Mouse (Mus musculus) urinary bladder, postnatal 10 days (tissue): ENCODE measurements around the gene Dpep3.
"Not testable (repeated sequence)": the region's sequence is repeated elsewhere in the genome, so short reads cannot be mapped to it uniquely, and the experiment has no call there.

ENCODE experiments used
- DNase-seq: peaks from one replicate; pipeline ENCODE4 v3.0.0; 2022; ENCODE audit warnings: low spot score

Gene Dpep3

DNA sequence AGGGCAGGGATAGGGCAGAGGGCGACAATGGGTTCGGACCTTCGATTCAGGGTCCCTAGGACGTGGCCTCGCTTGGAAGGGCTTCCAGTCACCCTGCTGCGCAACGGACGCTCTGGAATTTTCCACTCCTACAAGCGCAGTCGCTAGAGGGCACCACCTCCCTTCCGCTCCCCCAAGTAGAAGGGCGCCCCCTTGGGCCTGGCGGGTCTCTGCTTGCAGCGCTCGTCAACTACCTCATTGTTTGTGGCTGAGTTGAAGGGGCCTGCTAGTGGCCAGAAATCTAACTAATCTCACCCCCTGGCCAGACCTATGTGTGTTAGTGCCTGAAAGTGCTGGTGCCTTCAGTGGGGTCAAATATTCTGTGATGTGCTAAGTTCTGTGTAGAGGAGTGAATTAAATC, at the start of gene Dpep3:
Gene Dpep3 (minus strand): TSS at position 105 of the 400 bp plus-strand sequence.
- DNase-seq = no peak

DNA sequence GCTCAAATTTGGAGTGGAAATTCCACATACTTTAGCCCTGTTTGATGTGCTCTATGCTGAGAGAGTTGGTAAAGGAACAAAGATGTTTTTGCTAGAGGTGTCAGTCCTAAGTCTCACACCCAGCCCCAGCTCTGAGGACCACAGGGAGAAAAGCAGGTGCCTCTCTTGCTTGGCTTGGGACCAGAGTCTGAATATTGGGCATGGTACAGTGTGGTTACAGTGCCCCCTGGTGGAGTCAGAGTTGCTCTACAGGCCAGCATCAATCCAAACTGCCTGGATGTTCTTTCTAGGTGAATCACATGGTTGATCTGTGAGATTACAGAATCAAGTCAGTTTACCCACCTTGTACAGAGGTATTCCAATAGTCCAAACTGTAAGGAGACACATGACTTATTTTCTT, 43.3 kb upstream of the Dpep3 start:
- no peak for DNase-seq

DNA sequence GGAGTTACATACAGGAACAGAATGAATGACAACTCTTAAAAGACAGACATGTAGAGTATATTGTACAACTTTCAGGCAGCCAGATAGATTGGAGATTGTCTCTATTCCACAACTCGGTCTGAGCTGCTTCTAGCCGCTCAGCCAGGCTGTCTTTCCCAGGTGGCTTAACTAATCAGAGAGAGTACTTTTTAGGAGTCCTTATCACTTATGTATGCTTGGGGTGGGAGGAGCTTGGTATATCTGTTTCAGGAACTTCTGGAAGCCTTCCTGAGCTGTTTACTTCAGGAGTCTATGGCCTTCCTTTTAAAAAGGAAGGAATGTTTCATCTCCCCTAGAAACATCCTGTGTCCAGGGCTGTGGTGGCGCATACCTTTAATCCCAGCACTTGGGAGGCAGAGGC, 38.8 kb upstream of the Dpep3 start:
- no peak for DNase-seq

- no peak for DNase-seq
Observed at GRCm38 (mm10) chr8:106017130-106017529, 37.9 kb upstream of the Dpep3 start.

DNA sequence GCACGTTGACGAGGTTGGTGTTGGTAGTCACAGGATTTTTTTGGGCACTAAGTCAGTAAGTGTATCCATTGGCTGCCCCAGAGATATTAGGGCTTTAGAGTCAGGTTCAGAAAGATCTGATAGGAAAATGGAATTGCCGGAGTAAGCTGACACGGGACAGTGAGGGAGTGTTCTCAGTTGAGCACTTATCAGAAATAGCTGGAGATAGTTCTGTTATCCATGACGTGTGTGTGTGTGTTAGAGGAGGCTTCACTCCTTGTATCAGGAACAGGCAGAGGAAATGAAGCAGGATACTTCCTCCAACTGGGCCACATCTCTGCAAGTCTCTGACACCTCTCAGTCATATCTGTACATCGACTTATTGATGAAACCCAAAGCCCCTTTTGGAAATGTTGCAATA, 37.1 kb upstream of the Dpep3 start:
- no peak for DNase-seq

GRCm38 (mm10) chr8:106012203-106012602, 33.0 kb upstream of the Dpep3 start:
- DNase-seq = not testable (repeated sequence)

- DNase-seq = no peak
Observed at GRCm38 (mm10) chr8:106011643-106011986, 32.4 kb upstream of the Dpep3 start, which contains the start of gene Ddx28. Gene Ddx28, minus strand, starts transcription at chr8:106011882.

DNA sequence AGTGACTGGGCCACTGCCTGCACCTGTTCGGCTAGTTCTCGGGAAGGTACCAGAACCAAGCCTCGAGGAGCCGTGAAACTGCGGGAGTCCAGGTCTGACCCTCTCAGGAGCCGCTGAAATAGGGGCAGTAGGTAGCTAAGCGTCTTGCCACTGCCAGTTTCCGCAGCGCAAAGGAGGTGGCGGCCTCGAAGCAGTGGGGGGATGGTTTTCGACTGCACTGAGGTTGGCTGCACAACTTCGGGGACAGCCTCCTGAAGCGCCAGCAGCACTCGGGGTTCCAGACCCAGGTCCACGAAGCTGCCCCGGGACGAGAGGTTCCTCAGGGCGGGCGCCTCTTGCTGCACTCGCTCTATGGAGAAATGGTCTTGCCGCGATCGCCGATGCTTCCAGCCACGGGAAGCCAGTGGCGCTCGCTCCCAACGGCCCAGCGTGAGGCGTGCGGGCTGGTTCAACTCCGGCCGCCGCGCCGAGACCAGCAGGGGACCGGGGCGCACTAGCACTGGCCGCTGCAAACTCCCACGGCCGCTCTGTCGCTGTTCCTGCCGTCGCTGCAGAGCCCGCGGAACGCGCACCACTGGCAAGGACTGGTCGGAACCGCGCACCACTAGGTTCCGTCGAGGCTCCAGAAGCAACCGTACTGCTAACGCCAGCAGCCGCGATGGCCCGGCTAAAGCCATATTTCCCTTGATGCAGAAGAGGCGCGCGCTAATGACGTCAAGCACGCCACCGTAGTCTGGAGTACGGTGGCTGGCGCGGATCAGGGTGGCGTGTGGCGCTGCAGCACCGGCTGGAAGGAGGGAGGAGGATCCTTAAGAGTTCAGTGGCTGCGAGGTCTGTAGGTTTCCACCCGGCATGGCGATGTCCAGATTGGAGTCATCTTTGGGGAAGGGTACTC, 31.8 kb upstream of the Dpep3 start:
- peak; percentile 72 for DNase-seq

DNA sequence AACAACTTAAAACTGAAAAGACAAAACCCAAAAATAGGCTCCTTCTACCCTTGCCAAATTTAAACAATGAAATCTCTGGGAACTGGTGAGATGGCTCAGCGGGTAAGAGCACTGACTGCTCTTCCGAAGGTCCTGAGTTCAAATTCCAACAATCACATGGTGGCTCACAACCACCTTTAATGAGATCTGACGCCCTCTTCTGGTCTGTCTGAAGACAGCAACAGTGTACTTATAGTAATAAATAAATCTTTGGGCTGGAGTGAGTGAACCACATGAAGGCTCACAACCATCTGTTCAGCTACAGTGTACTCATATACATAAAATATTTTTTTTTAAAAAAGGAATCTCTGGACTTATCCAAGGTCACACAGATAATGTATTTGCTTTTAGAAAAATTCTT, 28.7 kb upstream of the Dpep3 start:
- not testable (repeated sequence) for DNase-seq

- no peak for DNase-seq
Observed at GRCm38 (mm10) chr8:106007135-106007534, 27.9 kb upstream of the Dpep3 start.

- no peak for DNase-seq
Observed at GRCm38 (mm10) chr8:106006413-106006812, 27.2 kb upstream of the Dpep3 start.

DNA sequence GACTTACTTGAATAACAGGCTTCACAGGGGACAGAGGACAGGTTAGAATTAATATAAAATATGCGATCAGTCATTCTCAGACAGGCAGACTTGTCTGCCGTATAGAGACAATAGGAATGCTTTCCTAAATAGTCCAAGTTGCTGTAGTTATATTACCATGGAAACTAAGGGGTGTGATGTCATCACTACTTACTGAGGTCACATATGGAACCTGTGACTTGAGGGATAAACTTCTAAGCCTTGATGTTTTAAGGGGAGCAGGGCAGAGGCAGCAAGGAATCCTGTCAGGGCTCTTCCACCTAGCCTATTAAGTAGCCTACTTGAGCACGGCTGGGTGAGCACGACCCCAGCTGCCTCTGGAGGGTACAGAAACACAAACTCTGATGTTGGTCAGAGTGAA, 26.6 kb upstream of the Dpep3 start, which contains the start of gene Dpep2nb:
Gene Dpep2nb (minus strand): TSS at position 101 of the 400 bp plus-strand sequence.
- DNase-seq = no peak

DNA sequence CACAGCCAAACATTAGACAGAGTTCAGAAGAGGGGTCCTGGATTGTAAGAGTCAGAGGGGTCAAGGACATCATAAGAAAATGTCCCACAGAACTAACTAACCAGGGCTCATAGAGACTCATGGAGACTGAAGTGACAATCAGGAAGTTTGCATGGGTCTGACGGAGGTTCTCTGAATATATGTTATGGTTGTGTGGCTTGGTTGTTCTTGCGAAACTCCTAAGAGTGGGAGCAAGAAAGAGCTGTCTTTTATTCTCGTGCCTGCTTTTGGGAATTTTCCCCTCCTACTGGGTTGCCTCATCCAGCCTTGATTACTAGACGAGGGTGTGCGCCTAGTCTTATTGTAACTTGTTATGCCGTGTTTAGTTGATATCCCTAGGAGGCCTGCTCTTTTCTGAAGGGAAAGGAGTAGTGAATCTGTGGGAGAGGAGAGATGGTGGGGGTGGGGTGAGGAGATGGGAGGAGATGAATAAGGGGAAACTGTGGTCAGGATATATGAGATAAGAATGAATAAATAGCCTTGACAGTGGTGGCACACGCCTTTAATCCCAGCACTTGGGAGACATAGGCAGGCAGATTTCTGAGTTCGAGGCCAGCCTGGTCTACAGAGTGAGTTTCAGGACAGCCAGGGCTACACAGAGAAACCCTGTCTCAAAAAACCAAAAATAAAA, 25.4 kb upstream of the Dpep3 start:
- DNase-seq = no peak

DNA sequence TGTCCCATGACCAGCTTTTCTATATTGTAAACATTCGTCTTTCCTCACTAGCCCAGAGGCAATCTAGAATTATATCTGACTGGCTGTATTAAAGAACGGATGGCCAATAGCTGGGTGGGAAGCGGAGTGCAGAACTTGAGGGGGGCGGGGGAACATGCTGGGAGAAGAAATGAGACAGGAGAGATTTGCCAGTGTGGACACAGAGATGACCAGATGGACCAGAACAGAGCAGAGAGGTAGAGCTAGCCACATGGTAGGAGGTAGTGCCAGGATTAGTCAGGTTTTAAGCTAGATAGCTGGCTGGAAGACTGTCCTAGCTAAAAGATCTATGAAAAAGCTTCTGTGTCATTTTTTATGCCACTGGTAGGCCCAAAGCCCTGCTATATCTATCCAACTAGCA, 22.7 kb upstream of the Dpep3 start:
- no peak for DNase-seq

DNA sequence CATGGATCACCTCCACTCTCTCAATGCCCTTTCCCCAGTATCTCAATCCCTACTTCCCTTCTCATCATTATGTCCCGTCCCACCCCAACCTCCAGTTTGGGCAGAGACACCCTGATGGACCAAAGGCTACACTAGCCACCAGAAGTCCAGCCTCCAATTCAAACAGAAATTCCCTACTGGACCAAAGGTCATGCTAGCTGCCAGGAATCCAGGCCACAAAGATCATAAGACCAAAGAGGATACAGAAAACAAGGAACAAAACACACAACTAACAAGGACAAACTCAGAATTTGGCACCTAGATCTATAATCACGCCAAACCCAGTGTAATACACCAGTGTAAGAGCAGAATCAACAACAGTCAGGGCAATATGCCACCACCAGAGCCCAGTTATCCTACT, 19.7 kb upstream of the Dpep3 start:
- DNase-seq = no peak

GRCm38 (mm10) chr8:105996359-105996758, 17.1 kb upstream of the Dpep3 start:
- no peak for DNase-seq

GRCm38 (mm10) chr8:105993226-105993625, 14.0 kb upstream of the Dpep3 start:
- DNase-seq = no peak

DNA sequence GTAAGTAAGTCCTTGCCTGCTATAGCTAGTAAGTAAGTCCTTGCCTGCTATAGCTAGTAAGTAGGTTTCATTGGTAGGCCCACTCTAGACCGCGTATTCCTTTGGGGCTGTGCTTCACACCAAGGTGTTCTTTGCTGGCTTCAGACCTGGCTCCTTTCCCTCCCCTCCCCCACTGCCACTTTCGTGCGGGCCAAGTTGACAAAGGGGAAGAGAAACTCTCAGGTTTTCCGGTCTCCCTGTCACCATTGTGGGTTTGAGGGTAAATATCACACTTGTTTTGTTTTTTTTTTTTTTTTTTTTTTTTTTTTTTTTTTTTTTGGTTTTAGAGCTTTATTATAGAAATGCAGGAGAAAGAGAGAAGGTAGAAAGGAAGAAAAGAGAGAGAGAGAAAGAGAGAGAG, 13.3 kb upstream of the Dpep3 start:
- DNase-seq = no peak

GRCm38 (mm10) chr8:105991546-105991945, 12.3 kb upstream of the Dpep3 start:
- DNase-seq = no peak

GRCm38 (mm10) chr8:105990856-105991387, 11.7 kb upstream of the Dpep3 start, which contains the start of gene Dus2:
Gene Dus2, plus strand, starts transcription at chr8:105991337.
- DNase-seq = peak; percentile 56

- DNase-seq = no peak
Observed at GRCm38 (mm10) chr8:105988546-105988945, 9.3 kb upstream of the Dpep3 start.

DNA sequence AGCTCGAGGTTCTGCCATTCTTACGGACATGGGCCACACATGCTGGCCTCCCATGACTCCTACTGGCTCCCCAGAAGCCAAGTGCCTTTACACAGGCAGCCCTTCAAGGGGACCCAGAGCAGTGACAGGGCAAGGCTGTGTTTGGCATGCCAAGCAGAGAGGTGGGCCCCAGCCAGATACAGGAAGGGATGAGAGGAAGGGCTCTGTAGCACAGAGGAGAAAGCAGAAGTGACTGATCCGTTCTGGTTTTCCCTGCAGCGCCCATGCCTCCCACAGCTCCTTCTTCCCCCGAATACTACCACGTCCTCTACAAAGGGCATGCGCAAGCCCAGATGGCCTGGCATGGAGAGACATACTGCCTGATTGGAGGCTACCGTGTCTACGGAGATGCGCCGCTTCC, 4.2 kb upstream of the Dpep3 start:
- DNase-seq = not testable (repeated sequence)

DNA sequence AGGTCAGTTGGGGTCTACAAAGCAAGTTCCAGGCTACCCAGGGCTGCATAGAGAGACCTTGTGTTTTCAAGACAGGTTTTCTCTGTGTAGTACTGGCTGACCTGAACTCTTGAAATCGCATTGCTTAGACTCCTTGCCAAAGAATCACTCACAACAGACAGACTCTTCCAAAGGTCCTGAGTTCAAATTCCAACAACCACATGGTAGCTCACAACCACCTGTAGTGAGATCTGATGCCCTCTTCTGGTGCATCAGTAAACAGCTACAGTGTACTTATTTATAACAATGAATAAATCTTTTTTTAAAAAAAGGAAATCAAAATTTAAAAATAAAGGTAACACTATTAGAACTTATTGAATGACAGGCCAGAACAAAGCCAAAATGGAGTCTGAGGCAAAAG, 1.9 kb upstream of the Dpep3 start:
- DNase-seq = no peak
